Mouse (Mus musculus): ENCODE measurements around the gene Rtkn2. TPM values are rescaled to one million over a fixed set of nuclear protein-coding genes. Genes with fewer than 3 reads are reported as not detected.

The Rtkn2 gene
- polyA plus RNA-seq, 1 experiment, result 2.0 TPM

- WGBS, result 80% methylated on average over 4 of the region's 4 CpGs
- Histone ChIP-seq H3K27ac (ENCODE audit: insufficient read depth, low read length) (no peak overlapping the region), H3K4me1 (ENCODE audit: control insufficient read depth, insufficient read depth, low read length) (peaks cover 3% of the 10 kb centered on the region; the same call in 1 of the 2 replicates), H3K4me3 (replicated peaks; ENCODE audit: insufficient read depth, low read depth, low read length) (no peak overlapping the region), H3K27me3 (ENCODE audit: control insufficient read depth, insufficient read depth, low read length) (no peaks in the 10 kb centered on the region)
- no peak for DNase-seq
- TF ChIP-seq POLR2A (IDR thresholded peaks at IDR 0.05; ENCODE audit: borderline replicate concordance, insufficient read depth, low read length), result no peak
- no peak for TF ChIP-seq CTCF (IDR thresholded peaks at IDR 0.05; ENCODE audit: borderline replicate concordance, insufficient read depth, low read depth, low read length)
Observed at GRCm38 (mm10) chr10:68085574-68085973, 106.2 kb downstream of the Rtkn2 start.

GRCm38 (mm10) chr10:68086973-68087372 is 107.6 kb downstream of the Rtkn2 start:
- Histone ChIP-seq H3K27ac (ENCODE audit: insufficient read depth, low read length) (no peak overlapping the region), H3K4me1 (ENCODE audit: control insufficient read depth, insufficient read depth, low read length) (peaks cover 7% of the 10 kb centered on the region; the same call in 1 of the 2 replicates), H3K4me3 (replicated peaks; ENCODE audit: insufficient read depth, low read depth, low read length) (no peak overlapping the region), H3K27me3 (ENCODE audit: control insufficient read depth, insufficient read depth, low read length) (no peaks in the 10 kb centered on the region)
- no peak for DNase-seq
- 88% methylated on average over 4 of the region's 4 CpGs for WGBS
- TF ChIP-seq CTCF (IDR thresholded peaks at IDR 0.05; ENCODE audit: borderline replicate concordance, insufficient read depth, low read depth, low read length) (no peak), POLR2A (IDR thresholded peaks at IDR 0.05; ENCODE audit: borderline replicate concordance, insufficient read depth, low read length) (no peak)

- Histone ChIP-seq H3K4me1 (ENCODE audit: control insufficient read depth, insufficient read depth, low read length) (peaks cover 7% of the 10 kb centered on the region; the same call in 1 of the 2 replicates), H3K27ac (ENCODE audit: insufficient read depth, low read length) (no peak overlapping the region), H3K27me3 (ENCODE audit: control insufficient read depth, insufficient read depth, low read length) (no peaks in the 10 kb centered on the region), H3K4me3 (replicated peaks; ENCODE audit: insufficient read depth, low read depth, low read length) (no peak overlapping the region)
- WGBS, result 88% methylated on average over 3 of the region's 3 CpGs
- no peak for TF ChIP-seq CTCF (IDR thresholded peaks at IDR 0.05; ENCODE audit: borderline replicate concordance, insufficient read depth, low read depth, low read length)
- TF ChIP-seq POLR2A (IDR thresholded peaks at IDR 0.05; ENCODE audit: borderline replicate concordance, insufficient read depth, low read length), result no peak
- DNase-seq, result no peak
Observed at GRCm38 (mm10) chr10:68087722-68088121, 108.4 kb downstream of the Rtkn2 start.

- H3K27me3 ChIP-seq (ENCODE audit: control insufficient read depth, insufficient read depth, low read length), result no peaks in the 10 kb centered on the region
- WGBS, result 54% methylated on average over 15 of the region's 15 CpGs
Observed at GRCm38 (mm10) chr10:68089435-68090196, 110.2 kb downstream of the Rtkn2 start.

GRCm38 (mm10) chr10:68090197-68090535 is 110.8 kb downstream of the Rtkn2 start:
- Histone ChIP-seq H3K27ac (ENCODE audit: insufficient read depth, low read length) (no peak overlapping the region), H3K4me3 (replicated peaks; ENCODE audit: insufficient read depth, low read depth, low read length) (no peak overlapping the region), H3K4me1 (ENCODE audit: control insufficient read depth, insufficient read depth, low read length) (peaks cover 7% of the 10 kb centered on the region; the same call in 1 of the 2 replicates), H3K27me3 (ENCODE audit: control insufficient read depth, insufficient read depth, low read length) (no peaks in the 10 kb centered on the region)
- TF ChIP-seq POLR2A (IDR thresholded peaks at IDR 0.05; ENCODE audit: borderline replicate concordance, insufficient read depth, low read length), result no peak
- TF ChIP-seq CTCF (IDR thresholded peaks at IDR 0.05; ENCODE audit: borderline replicate concordance, insufficient read depth, low read depth, low read length), result 0 out of 2 replicates have a peak, but pooled peaks have one; percentile 15
- DNase-seq, result peak; percentile 73 to 84
- WGBS, result under 1% methylated on average over 4 of the region's 4 CpGs

More at GRCm38 (mm10) chr10:68089435-68090196, 110.2 kb downstream of the Rtkn2 start:
- no peak for DNase-seq
- Histone ChIP-seq H3K4me3 (replicated peaks; ENCODE audit: insufficient read depth, low read depth, low read length) (no peak overlapping the region), H3K27ac (ENCODE audit: insufficient read depth, low read length) (no peak overlapping the region), H3K4me1 (ENCODE audit: control insufficient read depth, insufficient read depth, low read length) (peaks cover 7% of the 10 kb centered on the region; the same call in 1 of the 2 replicates)
- TF ChIP-seq POLR2A (IDR thresholded peaks at IDR 0.05; ENCODE audit: borderline replicate concordance, insufficient read depth, low read length) (no peak), CTCF (IDR thresholded peaks at IDR 0.05; ENCODE audit: borderline replicate concordance, insufficient read depth, low read depth, low read length) (peak; percentile 38; the same call in 1 of the 2 replicates)

GRCm38 (mm10) chr10:68090544-68090943 is 111.2 kb downstream of the Rtkn2 start:
- Histone ChIP-seq H3K27me3 (ENCODE audit: control insufficient read depth, insufficient read depth, low read length) (no peaks in the 10 kb centered on the region), H3K4me1 (ENCODE audit: control insufficient read depth, insufficient read depth, low read length) (peaks cover 7% of the 10 kb centered on the region; the same call in 1 of the 2 replicates), H3K27ac (ENCODE audit: insufficient read depth, low read length) (no peak overlapping the region), H3K4me3 (replicated peaks; ENCODE audit: insufficient read depth, low read depth, low read length) (no peak overlapping the region)
- WGBS, result 62% methylated on average over 3 of the region's 3 CpGs
- TF ChIP-seq CTCF (IDR thresholded peaks at IDR 0.05; ENCODE audit: borderline replicate concordance, insufficient read depth, low read depth, low read length), result no peak
- no peak for DNase-seq

- no peaks in the 10 kb centered on the region for H3K27me3 ChIP-seq (ENCODE audit: control insufficient read depth, insufficient read depth, low read length)
- DNase-seq, result no peak
- 84% methylated on average over 11 of the region's 11 CpGs for WGBS
- H3K4me3 ChIP-seq (replicated peaks; ENCODE audit: insufficient read depth, low read depth, low read length), result no peak overlapping the region
- H3K27ac ChIP-seq (ENCODE audit: insufficient read depth, low read length), result no peak overlapping the region
- H3K4me1 ChIP-seq (ENCODE audit: control insufficient read depth, insufficient read depth, low read length), result peaks cover 7% of the 10 kb centered on the region; the same call in 1 of the 2 replicates
- TF ChIP-seq CTCF (IDR thresholded peaks at IDR 0.05; ENCODE audit: borderline replicate concordance, insufficient read depth, low read depth, low read length), result no peak
- TF ChIP-seq POLR2A (IDR thresholded peaks at IDR 0.05; ENCODE audit: borderline replicate concordance, insufficient read depth, low read length), result no peak
Observed at GRCm38 (mm10) chr10:68091011-68091410, 111.6 kb downstream of the Rtkn2 start.

GRCm38 (mm10) chr10:68091840-68092239 is 112.5 kb downstream of the Rtkn2 start:
- no peak overlapping the region for H3K4me3 ChIP-seq (replicated peaks; ENCODE audit: insufficient read depth, low read depth, low read length)
- no peaks in the 10 kb centered on the region for H3K27me3 ChIP-seq (ENCODE audit: control insufficient read depth, insufficient read depth, low read length)
- TF ChIP-seq POLR2A (IDR thresholded peaks at IDR 0.05; ENCODE audit: borderline replicate concordance, insufficient read depth, low read length), result no peak
- TF ChIP-seq CTCF (IDR thresholded peaks at IDR 0.05; ENCODE audit: borderline replicate concordance, insufficient read depth, low read depth, low read length), result no peak
- WGBS, result 94% methylated on average over 4 of the region's 4 CpGs
- no peak overlapping the region for H3K27ac ChIP-seq (ENCODE audit: insufficient read depth, low read length)
- peaks cover 7% of the 10 kb centered on the region; the same call in 1 of the 2 replicates for H3K4me1 ChIP-seq (ENCODE audit: control insufficient read depth, insufficient read depth, low read length)
- no peak for DNase-seq

Data from cerebellum, adult 2 months (tissue).